Mouse (Mus musculus): ENCODE measurements around the gene Vmn1r52.
"Not testable (repeated sequence)": the region's sequence is repeated elsewhere in the genome, so short reads cannot be mapped to it uniquely, and the experiment has no call there.

Vmn1r52 gene

DNA sequence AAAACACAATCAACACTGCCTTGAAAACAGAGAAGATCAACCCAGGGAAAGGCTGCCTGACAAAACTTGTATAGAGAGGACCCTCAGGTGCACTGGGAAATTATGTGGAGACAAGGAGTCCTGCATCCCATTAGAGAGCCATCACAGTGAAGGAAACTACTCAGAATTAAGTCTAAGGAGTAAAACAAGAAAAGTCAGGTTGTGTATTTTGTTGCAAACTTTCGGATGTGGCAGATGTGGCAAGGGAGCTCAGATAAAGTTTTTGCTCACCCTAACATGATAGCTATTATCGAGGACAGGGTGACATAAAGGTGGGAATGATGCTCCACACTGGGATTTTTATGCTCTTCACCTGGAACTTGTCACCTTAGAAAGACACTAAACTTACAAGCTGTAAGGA lies at the start of gene Vmn1r52:
TSS of gene Vmn1r52 (plus strand) at position 301 of the 400 bp plus-strand sequence.
- ATAC-seq (ENCODE audit: insufficient number of reproducible peaks, low FRiP score, low TSS enrichment), result no peak

DNA sequence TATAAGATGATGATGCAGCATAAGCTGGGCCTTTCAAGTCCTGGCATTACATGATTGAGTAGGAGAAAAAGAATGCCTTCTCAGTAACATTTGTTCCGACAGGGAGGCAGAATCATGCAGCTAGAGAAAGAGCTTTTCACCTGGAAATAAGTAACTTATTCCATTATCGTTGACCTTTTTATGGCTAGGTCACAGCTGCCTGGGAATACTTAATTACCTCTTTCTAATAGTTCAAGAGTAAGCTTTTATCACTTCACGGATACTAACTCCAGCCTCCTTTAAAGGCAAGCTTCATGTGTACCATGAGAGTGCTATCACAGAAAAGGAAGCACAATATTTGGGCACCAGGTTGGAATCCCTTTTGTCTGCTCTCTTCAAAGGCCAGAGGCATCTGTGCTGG lies 14.5 kb upstream of the Vmn1r52 start:
- ATAC-seq (ENCODE audit: insufficient number of reproducible peaks, low FRiP score, low TSS enrichment), result no peak

DNA sequence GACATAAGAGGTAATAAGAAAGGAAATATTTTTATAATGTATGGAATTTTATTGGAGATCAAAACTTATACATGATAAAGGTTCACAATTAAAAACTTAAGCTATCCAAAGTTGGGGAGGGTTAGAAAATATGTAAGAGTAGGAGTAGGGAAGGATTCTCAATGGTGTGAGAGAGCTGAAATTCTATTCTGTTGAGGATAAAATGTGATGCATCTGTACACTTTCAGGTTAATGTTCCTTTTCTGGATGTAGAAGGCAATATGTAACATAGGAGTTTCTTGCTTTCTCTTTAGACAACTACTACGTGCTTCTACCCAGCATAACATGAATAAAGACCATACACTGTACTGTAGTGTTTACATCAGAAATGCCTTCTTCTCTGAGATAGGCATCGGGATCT lies 27.9 kb downstream of the Vmn1r52 start, which contains the start of gene V1ra8:
TSS of gene V1ra8 (plus strand) at position 301 of the 400 bp plus-strand sequence.
- not testable (repeated sequence) for ATAC-seq (ENCODE audit: insufficient number of reproducible peaks, low FRiP score, low TSS enrichment)

- ATAC-seq (ENCODE audit: insufficient number of reproducible peaks, low FRiP score, low TSS enrichment), result no peak
Measured at GRCm38 (mm10) chr6:90224338-90224737, 49.7 kb downstream of the Vmn1r52 start, which contains the start of gene Vmn1r53. Gene Vmn1r53 (minus strand): TSS chr6:90224438.
